In the genomic region with DNA sequence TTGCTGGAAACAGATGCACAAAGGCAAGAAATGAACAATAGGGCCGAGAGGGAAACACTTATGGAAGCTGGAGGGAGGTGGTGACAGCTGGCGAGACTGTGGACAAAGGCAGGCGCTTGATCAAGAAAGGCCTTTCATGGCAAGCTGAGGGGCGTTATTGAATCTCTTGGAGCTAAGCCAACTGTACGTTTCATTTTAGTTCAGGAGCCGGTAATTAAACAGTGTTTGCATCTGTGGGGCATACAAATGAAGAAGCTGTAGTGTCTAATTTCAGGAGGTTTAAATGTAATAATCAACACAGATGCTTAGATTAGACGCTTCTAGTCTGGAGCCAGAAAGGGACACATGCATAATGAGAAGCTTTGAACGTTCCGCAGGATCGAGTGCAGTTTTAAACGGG, we compare ENCODE assay signal across 13 mouse cellular contexts. TPM values are rescaled to one million over a fixed set of nuclear protein-coding genes. Genes with fewer than 3 reads are reported as not detected.
DNase-seq lines count a peak whose midpoint lies in the region; ATAC-seq and TF ChIP-seq lines count a peak whose summit lies in the region.
"Had no signal": no experiment of that assay in that cellular context is flagged by ENCODE, and none has a peak within 500 bp of the region (broad histone marks: within the 10 kb centered on the region; RNA-seq: fewer than 3 reads in every experiment).

No protein-coding gene starts in this region.

- H3K27ac ChIP-seq in layer of hippocampus, adult 2 months: peak overlapping the region; percentile 36; the same call in 1 of the 2 replicates
- peak overlapping the region; percentile 93 for H3K27ac ChIP-seq in forebrain, embryonic 10.5 days
- peak overlapping the region; percentile 56 for H3K27ac ChIP-seq in hindbrain, embryonic 16.5 days (ENCODE audit: low read depth, low read length)
- H3K27ac ChIP-seq in neural tube, embryonic 15.5 days (replicated peaks): peak overlapping the region; percentile 64
- H3K27ac ChIP-seq in cerebellum, adult 2 months (ENCODE audit: insufficient read depth, low read length): no peak overlapping the region
- H3K27ac ChIP-seq: embryonic facial prominence, embryonic 12.5 days; kidney, embryonic 15.5 days; left cerebral cortex, adult 2 months; liver, embryonic 15.5 days had no signal

- H3K9ac ChIP-seq in hindbrain, embryonic 16.5 days (ENCODE audit: low read depth, low read length): no peak overlapping the region
- H3K9ac ChIP-seq in neural tube, embryonic 15.5 days (replicated peaks): no peak overlapping the region
- H3K9ac ChIP-seq: embryonic facial prominence, embryonic 12.5 days; kidney, embryonic 15.5 days; liver, embryonic 15.5 days had no signal

- H3K4me3 ChIP-seq in layer of hippocampus, adult 2 months: no peak overlapping the region
- peak overlapping the region; percentile 14; the same call in 1 of the 2 replicates for H3K4me3 ChIP-seq in forebrain, embryonic 10.5 days
- H3K4me3 ChIP-seq in hindbrain, embryonic 16.5 days (ENCODE audit: low read length): no peak overlapping the region
- H3K4me3 ChIP-seq in neural tube, embryonic 15.5 days (replicated peaks): no peak overlapping the region
- no peak overlapping the region for H3K4me3 ChIP-seq in cerebellum, adult 2 months (replicated peaks; ENCODE audit: insufficient read depth, low read depth, low read length)
- H3K4me3 ChIP-seq: embryonic facial prominence, embryonic 12.5 days; kidney, embryonic 15.5 days; left cerebral cortex, adult 2 months; liver, embryonic 15.5 days had no signal

- TF ChIP-seq POLR2A in cerebellum, adult 2 months (IDR thresholded peaks at IDR 0.05; ENCODE audit: borderline replicate concordance, insufficient read depth, low read length): no peak

- H3K36me3 ChIP-seq in forebrain, embryonic 10.5 days (replicated peaks): peaks cover 22% of the 10 kb centered on the region
- peaks cover 4% of the 10 kb centered on the region for H3K36me3 ChIP-seq in hindbrain, embryonic 16.5 days (ENCODE audit: control insufficient read depth, insufficient read depth, low read length)
- peaks cover 11% of the 10 kb centered on the region for H3K36me3 ChIP-seq in neural tube, embryonic 15.5 days

- DNase-seq in layer of hippocampus, adult 2 months (ENCODE audit: low spot score in 2 of 2): no peak
- DNase-seq in layer of hippocampus, adult 8-10 months (ENCODE audit: low spot score in 2 of 2): no peak
- DNase-seq in forebrain, embryonic 10.5 days (ENCODE audit: extremely low spot score, low spot score): no peak
- no peak for DNase-seq in yolk sac, embryonic 10.5 days (ENCODE audit: low spot score)
- no peak for DNase-seq in cerebellum, adult 2 months
- no peak for DNase-seq in adrenal gland, postnatal 14 days
- DNase-seq: right cerebral cortex, postnatal 14 days had no signal

- peaks cover 6% of the 10 kb centered on the region; the same call in 1 of the 2 replicates for H3K9me3 ChIP-seq in forebrain, embryonic 10.5 days
- H3K9me3 ChIP-seq in hindbrain, embryonic 16.5 days (ENCODE audit: control insufficient read depth, low read length): no peaks in the 10 kb centered on the region
- H3K9me3 ChIP-seq in neural tube, embryonic 15.5 days (replicated peaks): no peaks in the 10 kb centered on the region
- H3K9me3 ChIP-seq: embryonic facial prominence, embryonic 12.5 days; kidney, embryonic 15.5 days; liver, embryonic 15.5 days had no signal

- 64% methylated on average over 11 of the region's 11 CpGs for WGBS in forebrain, embryonic 10.5 days
- 12% methylated on average over 11 of the region's 11 CpGs for WGBS in hindbrain, embryonic 16.5 days
- WGBS in neural tube, embryonic 15.5 days: 17% methylated on average over 11 of the region's 11 CpGs
- 25% methylated on average over 11 of the region's 11 CpGs for WGBS in cerebellum, adult 2 months

- ATAC-seq in hindbrain, embryonic 16.5 days: no peak
- no peak for ATAC-seq in neural tube, embryonic 15.5 days (ENCODE audit: low FRiP score)

- H3K4me2 ChIP-seq in hindbrain, embryonic 16.5 days (ENCODE audit: low read length): peak overlapping the region; percentile 24
- peak overlapping the region; percentile 26; the same call in 1 of the 2 replicates for H3K4me2 ChIP-seq in neural tube, embryonic 15.5 days
- H3K4me2 ChIP-seq: embryonic facial prominence, embryonic 12.5 days; kidney, embryonic 15.5 days; liver, embryonic 15.5 days had no signal

- TF ChIP-seq CTCF in layer of hippocampus, adult 2 months (conservative IDR thresholded peaks at IDR 0.05): no peak
- no peak for TF ChIP-seq CTCF in cerebellum, adult 2 months (IDR thresholded peaks at IDR 0.05; ENCODE audit: borderline replicate concordance, insufficient read depth, low read depth, low read length)

- no peaks in the 10 kb centered on the region for H3K27me3 ChIP-seq in forebrain, embryonic 10.5 days (ENCODE audit: poor library complexity, severe bottlenecking)
- H3K27me3 ChIP-seq in hindbrain, embryonic 16.5 days (replicated peaks; ENCODE audit: control insufficient read depth, insufficient read depth, low read length): no peaks in the 10 kb centered on the region
- no peaks in the 10 kb centered on the region for H3K27me3 ChIP-seq in neural tube, embryonic 15.5 days (replicated peaks)
- H3K27me3 ChIP-seq in cerebellum, adult 2 months (ENCODE audit: control insufficient read depth, insufficient read depth, low read length): no peaks in the 10 kb centered on the region
- H3K27me3 ChIP-seq: embryonic facial prominence, embryonic 12.5 days; liver, embryonic 15.5 days had no signal

- H3K4me1 ChIP-seq in forebrain, embryonic 10.5 days: peaks cover 33% of the 10 kb centered on the region
- peaks cover 13% of the 10 kb centered on the region for H3K4me1 ChIP-seq in hindbrain, embryonic 16.5 days (ENCODE audit: control insufficient read depth, insufficient read depth, low read depth, low read length)
- peaks cover 29% of the 10 kb centered on the region for H3K4me1 ChIP-seq in neural tube, embryonic 15.5 days
- H3K4me1 ChIP-seq in cerebellum, adult 2 months (ENCODE audit: control insufficient read depth, insufficient read depth, low read length): no peaks in the 10 kb centered on the region

RNA-seq across cellular contexts. Expression of gene Rtraf, which starts 1.9 kb away (rescaled TPM):
- total RNA-seq in layer of hippocampus, adult 2 months (2021): 10 to 100 TPM; 51.5 to 56.4 TPM
- 10 to 100 TPM; 50.4 to 57.2 (median 54.8) TPM for total RNA-seq in layer of hippocampus, adult 8-10 months (2022)
- 232 and 234 TPM in 2 replicates for polyA plus RNA-seq in forebrain, embryonic 10.5 days (2016; fragmentation: Nextera tagmentation; extraction: Ambion mirVana)
- polyA plus RNA-seq in hindbrain, embryonic 16.5 days (2015; fragmentation: Nextera tagmentation; extraction: Ambion mirVana): 138 and 140 TPM in 2 replicates
- polyA plus RNA-seq in neural tube, embryonic 15.5 days (2015; fragmentation: Nextera tagmentation; extraction: Ambion mirVana): 156 and 162 TPM in 2 replicates
- 78.5 and 80.7 TPM in 2 replicates for polyA plus RNA-seq in cerebellum, adult 2 months (2012; rRNA removed)
- 71.3 and 75.4 TPM in 2 replicates for total RNA-seq in adrenal gland, postnatal 14 days (2021)
